In genomic region chr5:108518951-108519350, GRCm38 (mm10) we compare ENCODE assay signal across 23 mouse cellular contexts. TPM values are rescaled to one million over a fixed set of nuclear protein-coding genes. Genes with fewer than 3 reads are reported as not detected.
A peak's percentile ranks its signal among the peaks of the same experiment; 100 is the strongest.
DNase-seq lines count a peak whose midpoint lies in the region; TF ChIP-seq lines count a peak whose summit lies in the region.
"Had no signal": no experiment of that assay in that cellular context is flagged by ENCODE, and none has a peak within 500 bp of the region (broad histone marks: within the 10 kb centered on the region; RNA-seq: fewer than 3 reads in every experiment).

No protein-coding gene starts in this region.

- H3K4me1 ChIP-seq in E14TG2a.4 (replicated peaks; ENCODE audit: low read depth, low read length) = peaks cover 67% of the 10 kb centered on the region
- peaks cover 16% of the 10 kb centered on the region for H3K4me1 ChIP-seq in limb, embryonic 10.5 days
- H3K4me1 ChIP-seq: embryonic facial prominence, embryonic 15.5 days; hindbrain, embryonic 13.5 days had no signal

- peaks cover 6% of the 10 kb centered on the region; the same call in 1 of the 2 replicates for H3K9me3 ChIP-seq in E14TG2a.4 (ENCODE audit: low read length)
- no peaks in the 10 kb centered on the region for H3K9me3 ChIP-seq in limb, embryonic 10.5 days (replicated peaks)
- H3K9me3 ChIP-seq: embryonic facial prominence, embryonic 12.5 days; embryonic facial prominence, embryonic 15.5 days; G1E; hindbrain, embryonic 10.5 days; hindbrain, embryonic 13.5 days had no signal

- H3K4me3 ChIP-seq in E14TG2a.4 (replicated peaks; ENCODE audit: low read length) = peak overlapping the region; percentile 43
- H3K4me3 ChIP-seq in limb, embryonic 10.5 days = no peak overlapping the region
- H3K4me3 ChIP-seq: embryonic facial prominence, embryonic 12.5 days; embryonic facial prominence, embryonic 15.5 days; gastrocnemius, adult 2 months; heart, adult 2 months; hindbrain, embryonic 10.5 days; hindbrain, embryonic 13.5 days had no signal

- H3K36me3 ChIP-seq in E14TG2a.4 (ENCODE audit: insufficient read depth, low read length) = no peaks in the 10 kb centered on the region
- no peaks in the 10 kb centered on the region for H3K36me3 ChIP-seq in limb, embryonic 10.5 days
- H3K36me3 ChIP-seq: embryonic facial prominence, embryonic 12.5 days; embryonic facial prominence, embryonic 15.5 days; G1E; hindbrain, embryonic 10.5 days had no signal

- no peak overlapping the region for H3K27ac ChIP-seq in limb, embryonic 10.5 days
- H3K27ac ChIP-seq: embryonic facial prominence, embryonic 12.5 days; embryonic facial prominence, embryonic 15.5 days; gastrocnemius, adult 2 months; heart, adult 2 months; hindbrain, embryonic 10.5 days; hindbrain, embryonic 13.5 days had no signal

- TF ChIP-seq CTCF in E14TG2a.4 (conservative IDR thresholded peaks at IDR 0.05; ENCODE audit: low read length) = no peak

- no peaks in the 10 kb centered on the region for H3K27me3 ChIP-seq in E14TG2a.4 (ENCODE audit: insufficient read depth, low read length)
- no peaks in the 10 kb centered on the region for H3K27me3 ChIP-seq in limb, embryonic 10.5 days (ENCODE audit: low read depth, poor library complexity, severe bottlenecking)
- H3K27me3 ChIP-seq: embryonic facial prominence, embryonic 12.5 days; embryonic facial prominence, embryonic 15.5 days; hindbrain, embryonic 13.5 days had no signal

- WGBS in limb, embryonic 10.5 days = 76% methylated on average over 5 of the region's 5 CpGs

- DNase-seq in heart, adult 11 months = peak; percentile 87
- DNase-seq in heart, adult 18-20 months = no peak
- DNase-seq in ES-CJ7 (ENCODE audit: low read depth, low spot score) = peak; percentile 38
- DNase-seq in limb, embryonic 10.5 days (ENCODE audit: low spot score) = no peak
- no peak for DNase-seq in spleen, postnatal 14 days (ENCODE audit: low spot score in 2 of 2)
- DNase-seq: adrenal gland, adult 8-10 months; adrenal gland, postnatal 25 days; B cell, adult 2 months; forebrain, postnatal 0 days; gastrocnemius, adult 2 months; gastrocnemius, postnatal 14 days; heart, adult 2 months; kidney, adult 2 months had no signal

RNA-seq across cellular contexts. Expression of gene Cplx1, which starts 30.9 kb away (rescaled TPM):
- total RNA-seq in heart, adult 18-20 months (2021) = under 1 TPM in 1 of 2 experiments, not detected in 1; 0.21 TPM
- polyA plus RNA-seq in limb, embryonic 10.5 days (2016; fragmentation: Nextera tagmentation; extraction: Ambion mirVana) = 0.14 and 0.30 TPM in 2 replicates
- total RNA-seq: CH12.LX; gastrocnemius, adult 2 months; heart, postnatal 25 days had no signal
- polyA plus RNA-seq: activated CD4-positive, CD25-positive, alpha-beta regulatory T cell, adult 4 months; G1E; Patski had no signal

RNA-seq across cellular contexts. Expression of gene Pcgf3, which starts 57.9 kb away (rescaled TPM):
- total RNA-seq in heart, adult 18-20 months (2021) = 10 to 100 TPM; 29.9 to 31.3 TPM
- 24.1 and 27.1 TPM in 2 replicates for polyA plus RNA-seq in limb, embryonic 10.5 days (2016; fragmentation: Nextera tagmentation; extraction: Ambion mirVana)

Comparison
In these comparisons a context has a peak if more than half of its experiments do, and no peak if none do; other contexts are left out.
1. DNase-seq: peak in heart, adult 11 months (single experiment) and ES-CJ7 (single experiment); none in heart, adult 18-20 months (0 of 2), limb, embryonic 10.5 days (single experiment) and spleen, postnatal 14 days (0 of 2).